Mouse (Mus musculus) megakaryocyte-erythroid progenitor cell, adult 5-6 weeks (primary cell): Measurements from ENCODE around the gene Dffa. TPM values are rescaled to one million over a fixed set of nuclear protein-coding genes. Genes with fewer than 3 reads are reported as not detected.

ENCODE experiments used
- total RNA-seq, 2 experiments: library from RNA; stranded (forward) in 1 of 2; stranded (reverse) in 1 of 2; fragments of 200-1000, 215-1000 nt in 1 of 2; fragments of >200 nt in 1 of 2; fragmentation: Nextera tagmentation in 1 of 2; gene quantifications; 2 replicates each; pipeline ENCODE4 v1.2.3; 2014 to 2017

Dffa gene
- total RNA-seq, 2 experiments from 2014 or later: 25.6 to 27.6 TPM

Other genes starting within 250 kb of the Dffa start
- gene Pex14, start 4.3 kb upstream of the Dffa start, total RNA-seq (2014; fragmentation: Nextera tagmentation): 10.3 and 15.8 TPM in 2 replicates
- gene Pex14, start 4.3 kb upstream of the Dffa start, total RNA-seq (2017): 8.0 and 16.8 TPM in 2 replicates
- gene Cort, start 22.6 kb downstream of the Dffa start, total RNA-seq (2014; fragmentation: Nextera tagmentation): not detected in 2 replicates
- not detected in 2 replicates for gene Cort, start 22.6 kb downstream of the Dffa start, total RNA-seq (2017)
- 29.6 and 48.0 TPM in 2 replicates for gene Cenps, start 33.5 kb downstream of the Dffa start, total RNA-seq (2014; fragmentation: Nextera tagmentation)
- gene Cenps, start 33.5 kb downstream of the Dffa start, total RNA-seq (2017): 15.4 and 26.2 TPM in 2 replicates
- 59.1 and 67.1 TPM in 2 replicates for gene Pgd, start 62.6 kb downstream of the Dffa start, total RNA-seq (2014; fragmentation: Nextera tagmentation)
- 35.3 and 42.4 TPM in 2 replicates for gene Pgd, start 62.6 kb downstream of the Dffa start, total RNA-seq (2017)
- gene Kif1b, start 203.5 kb downstream of the Dffa start, total RNA-seq (2014; fragmentation: Nextera tagmentation): 7.9 and 8.1 TPM in 2 replicates
- 4.6 and 5.8 TPM in 2 replicates for gene Kif1b, start 203.5 kb downstream of the Dffa start, total RNA-seq (2017)